ENCODE assay signal across 11 mouse cellular contexts in genomic region chr4:106936041-106936440, GRCm38 (mm10). TPM values are rescaled to one million over a fixed set of nuclear protein-coding genes. Genes with fewer than 3 reads are reported as not detected.
DNase-seq lines count a peak whose midpoint lies in the region; ATAC-seq and TF ChIP-seq lines count a peak whose summit lies in the region.
"Had no signal": no experiment of that assay in that cellular context is flagged by ENCODE, and none has a peak within 500 bp of the region (broad histone marks: within the 10 kb centered on the region; RNA-seq: fewer than 3 reads in every experiment).

No protein-coding gene starts in this region.

- TF ChIP-seq CTCF in MEL (IDR thresholded peaks at IDR 0.05 in 2 of 3, conservative IDR thresholded peaks at IDR 0.05 in 1 of 3; ENCODE audit: control insufficient read depth in 1 of 3, insufficient read depth in 1 of 3, low read depth in 2 of 3, low read length in 3 of 3, poor library complexity in 1 of 3, severe bottlenecking in 1 of 3), result no peak
- no peak for TF ChIP-seq CTCF in lung, postnatal 0 days (IDR thresholded peaks at IDR 0.05)

- H3K9me3 ChIP-seq in heart, embryonic 16.5 days (replicated peaks; ENCODE audit: control insufficient read depth, low read length), result no peaks in the 10 kb centered on the region
- H3K9me3 ChIP-seq in MEL (replicated peaks; ENCODE audit: insufficient read depth, low read length), result no peaks in the 10 kb centered on the region
- H3K9me3 ChIP-seq in hindbrain, embryonic 10.5 days, result no peaks in the 10 kb centered on the region
- H3K9me3 ChIP-seq in midbrain, embryonic 13.5 days, result no peaks in the 10 kb centered on the region
- no peaks in the 10 kb centered on the region for H3K9me3 ChIP-seq in lung, postnatal 0 days (ENCODE audit: low read length)
- H3K9me3 ChIP-seq: embryonic facial prominence, embryonic 15.5 days had no signal

- no peak for TF ChIP-seq EP300 in MEL (IDR thresholded peaks at IDR 0.05; ENCODE audit: low read depth in 1 of 2, low read length in 2 of 2)
- TF ChIP-seq EP300 in lung, postnatal 0 days (IDR thresholded peaks at IDR 0.05), result no peak

- peak overlapping the region; percentile 12; the same call in 1 of the 2 replicates for H3K9ac ChIP-seq in heart, embryonic 16.5 days (ENCODE audit: low read length)
- H3K9ac ChIP-seq in MEL (ENCODE audit: control insufficient read depth, low read depth, low read length, poor library complexity, severe bottlenecking), result no peak overlapping the region; the same call in 1 of the 2 replicates
- peak overlapping the region; percentile 69 for H3K9ac ChIP-seq in midbrain, embryonic 13.5 days (replicated peaks)
- no peak overlapping the region for H3K9ac ChIP-seq in lung, postnatal 0 days (replicated peaks; ENCODE audit: low read depth)
- H3K9ac ChIP-seq: embryonic facial prominence, embryonic 15.5 days had no signal

- H3K36me3 ChIP-seq in heart, embryonic 16.5 days (ENCODE audit: control insufficient read depth, insufficient read depth), result no peaks in the 10 kb centered on the region
- peaks cover 7 to 63% of the 10 kb centered on the region in 2 experiments for H3K36me3 ChIP-seq in MEL (ENCODE audit: control insufficient read depth in 1 of 2, insufficient read depth in 2 of 2, low read length in 2 of 2)
- H3K36me3 ChIP-seq in hindbrain, embryonic 10.5 days, result peaks cover 70% of the 10 kb centered on the region
- peaks cover 20% of the 10 kb centered on the region for H3K36me3 ChIP-seq in midbrain, embryonic 13.5 days
- H3K36me3 ChIP-seq in lung, postnatal 0 days (ENCODE audit: insufficient read depth, low read length), result no peaks in the 10 kb centered on the region

- no peak overlapping the region for H3K4me3 ChIP-seq in heart, embryonic 16.5 days (ENCODE audit: low read length)
- no peak overlapping the region for H3K4me3 ChIP-seq in MEL (ENCODE audit: control insufficient read depth in 1 of 2, insufficient read depth in 1 of 2, low read depth in 2 of 2, low read length in 2 of 2)
- H3K4me3 ChIP-seq in hindbrain, embryonic 10.5 days, result peak overlapping the region; percentile 35
- H3K4me3 ChIP-seq in midbrain, embryonic 13.5 days (replicated peaks), result no peak overlapping the region
- no peak overlapping the region for H3K4me3 ChIP-seq in lung, postnatal 0 days (ENCODE audit: low read depth, low read length)
- H3K4me3 ChIP-seq: embryonic facial prominence, embryonic 15.5 days had no signal

- DNase-seq in heart, adult 11 months, result no peak
- no peak for DNase-seq in MEL (ENCODE audit: low read depth, low spot score)
- no peak for DNase-seq in hindbrain, embryonic 10.5 days (ENCODE audit: low spot score)
- DNase-seq in urinary bladder, postnatal 36 days (ENCODE audit: low spot score in 2 of 2), result no peak
- no peak for DNase-seq in adrenal gland, postnatal 10 days
- no peak for DNase-seq in lung, postnatal 0 days (ENCODE audit: low spot score)
- DNase-seq: gastrocnemius, postnatal 14 days; right cerebral cortex, postnatal 25 days had no signal

- peak overlapping the region; percentile 64 for H3K27ac ChIP-seq in heart, embryonic 16.5 days (ENCODE audit: low read length)
- H3K27ac ChIP-seq in MEL (ENCODE audit: control insufficient read depth, low read depth, low read length), result peak overlapping the region; percentile 100
- H3K27ac ChIP-seq in hindbrain, embryonic 10.5 days, result peak overlapping the region; percentile 98
- peak overlapping the region; percentile 94 for H3K27ac ChIP-seq in midbrain, embryonic 13.5 days
- H3K27ac ChIP-seq in lung, postnatal 0 days (ENCODE audit: low read length), result no peak overlapping the region

- ATAC-seq in heart, embryonic 16.5 days (replicated peaks; ENCODE audit: extremely low read depth, insufficient read depth, low FRiP score), result no peak
- ATAC-seq in midbrain, embryonic 13.5 days, result no peak
- no peak for ATAC-seq in lung, postnatal 0 days

- peaks cover 20% of the 10 kb centered on the region for H3K79me2 ChIP-seq in MEL (ENCODE audit: control insufficient read depth, insufficient read depth, low read length, poor library complexity)

- H3K27me3 ChIP-seq in heart, embryonic 16.5 days (ENCODE audit: control insufficient read depth, insufficient read depth, low read length), result no peaks in the 10 kb centered on the region
- no peaks in the 10 kb centered on the region for H3K27me3 ChIP-seq in MEL (ENCODE audit: control insufficient read depth in 1 of 2, insufficient read depth in 2 of 2, low read length in 2 of 2)
- H3K27me3 ChIP-seq in hindbrain, embryonic 10.5 days (ENCODE audit: insufficient read depth, poor library complexity, severe bottlenecking), result no peaks in the 10 kb centered on the region
- no peaks in the 10 kb centered on the region for H3K27me3 ChIP-seq in midbrain, embryonic 13.5 days
- no peaks in the 10 kb centered on the region for H3K27me3 ChIP-seq in lung, postnatal 0 days (replicated peaks; ENCODE audit: insufficient read depth, low read length)
- H3K27me3 ChIP-seq: embryonic facial prominence, embryonic 15.5 days had no signal

- TF ChIP-seq POLR2A in MEL (IDR thresholded peaks at IDR 0.05; ENCODE audit: control insufficient read depth in 1 of 2, insufficient read depth in 1 of 2, low read depth in 1 of 2, low read length in 2 of 2, poor library complexity in 1 of 2), result no peak

- no peak for TF ChIP-seq RAD21 in MEL (IDR thresholded peaks at IDR 0.05; ENCODE audit: low read depth, low read length)

- WGBS in heart, embryonic 16.5 days, result 77% methylated on average over 3 of the region's 3 CpGs
- 51% methylated on average over 3 of the region's 3 CpGs for WGBS in hindbrain, embryonic 10.5 days
- WGBS in midbrain, embryonic 13.5 days, result 40% methylated on average over 3 of the region's 3 CpGs
- 72% methylated on average over 3 of the region's 3 CpGs for WGBS in lung, postnatal 0 days

- no peak overlapping the region for H3K4me2 ChIP-seq in heart, embryonic 16.5 days (ENCODE audit: low read depth, low read length)
- peak overlapping the region; percentile 16 for H3K4me2 ChIP-seq in midbrain, embryonic 13.5 days (replicated peaks)
- H3K4me2 ChIP-seq in lung, postnatal 0 days (replicated peaks; ENCODE audit: low read depth, low read length), result no peak overlapping the region
- H3K4me2 ChIP-seq: embryonic facial prominence, embryonic 15.5 days had no signal

- peaks cover 63% of the 10 kb centered on the region for H3K4me1 ChIP-seq in heart, embryonic 16.5 days (ENCODE audit: control insufficient read depth, insufficient read depth, low read length)
- peaks cover 36 to 67% of the 10 kb centered on the region in 2 experiments for H3K4me1 ChIP-seq in MEL (ENCODE audit: control insufficient read depth in 1 of 2, insufficient read depth in 2 of 2, low read length in 2 of 2)
- peaks cover 99% of the 10 kb centered on the region for H3K4me1 ChIP-seq in hindbrain, embryonic 10.5 days (replicated peaks)
- H3K4me1 ChIP-seq in midbrain, embryonic 13.5 days (replicated peaks), result peaks cover 98% of the 10 kb centered on the region
- H3K4me1 ChIP-seq in lung, postnatal 0 days (ENCODE audit: insufficient read depth, low read depth, low read length), result peaks cover 3% of the 10 kb centered on the region; the same call in 1 of the 2 replicates

TF ChIP-seq in MEL, 35 proteins besides CTCF, POLR2A, EP300 and RAD21:
- no peak for TF ChIP-seq MXI1 (IDR thresholded peaks at IDR 0.05; ENCODE audit: low read depth, low read length)
- TF ChIP-seq POLR2AphosphoS2 (IDR thresholded peaks at IDR 0.05; ENCODE audit: low read length), result no peak
- no peak for TF ChIP-seq POLR2AphosphoS5 (IDR thresholded peaks at IDR 0.05; ENCODE audit: borderline replicate concordance, low read depth, low read length)
- TF ChIP-seq HCFC1 (IDR thresholded peaks at IDR 0.05; ENCODE audit: low read depth, low read length), result no peak

RNA-seq across cellular contexts. Expression of gene Ssbp3, which starts 25.5 kb away (rescaled TPM):
- 51.2 and 52.9 TPM in 2 replicates for polyA plus RNA-seq in heart, embryonic 16.5 days (2015; fragmentation: Nextera tagmentation; extraction: Ambion mirVana)
- 28.3 and 30.5 TPM in 2 replicates for total RNA-seq in MEL (2012; rRNA removed)
- polyA plus RNA-seq in MEL (2012; ENCODE audit: insufficient read depth in 1 of 2, insufficient read length in 2 of 2, low read depth in 1 of 2, low replicate concordance in 2 of 2, missing spikeins in 1 of 2), result 100 to 1,000 TPM; 116 to 242 TPM
- 140 and 180 TPM in 2 replicates for polyA plus RNA-seq in hindbrain, embryonic 10.5 days (2016; fragmentation: Nextera tagmentation; extraction: Ambion mirVana)
- 192 and 229 TPM in 2 replicates for polyA plus RNA-seq in midbrain, embryonic 13.5 days (2015; fragmentation: Nextera tagmentation; extraction: Ambion mirVana)
- total RNA-seq in adrenal gland, postnatal 10 days (2021), result 10 to 100 TPM; 50.8 to 69.0 TPM
- polyA plus RNA-seq in lung, postnatal 0 days (2015; fragmentation: Nextera tagmentation; extraction: Ambion mirVana), result 40.2 and 49.8 TPM in 2 replicates

Comparison
In these comparisons a context has a peak if more than half of its experiments do, and no peak if none do; other contexts are left out.
1. H3K9ac ChIP-seq: peak in heart, embryonic 16.5 days (single experiment) and midbrain, embryonic 13.5 days (single experiment); none in MEL (single experiment) and lung, postnatal 0 days (single experiment).